Mouse (Mus musculus): ENCODE measurements at regions not wholly inside any gene's neighbourhood (a gene's known extent, or its start where the extent isn't known, plus 50 kb on each side); places are given as distances from the start of the nearest gene placed in this dataset.
A peak's percentile ranks its signal among the peaks of the same experiment; 100 is the strongest.

DNA sequence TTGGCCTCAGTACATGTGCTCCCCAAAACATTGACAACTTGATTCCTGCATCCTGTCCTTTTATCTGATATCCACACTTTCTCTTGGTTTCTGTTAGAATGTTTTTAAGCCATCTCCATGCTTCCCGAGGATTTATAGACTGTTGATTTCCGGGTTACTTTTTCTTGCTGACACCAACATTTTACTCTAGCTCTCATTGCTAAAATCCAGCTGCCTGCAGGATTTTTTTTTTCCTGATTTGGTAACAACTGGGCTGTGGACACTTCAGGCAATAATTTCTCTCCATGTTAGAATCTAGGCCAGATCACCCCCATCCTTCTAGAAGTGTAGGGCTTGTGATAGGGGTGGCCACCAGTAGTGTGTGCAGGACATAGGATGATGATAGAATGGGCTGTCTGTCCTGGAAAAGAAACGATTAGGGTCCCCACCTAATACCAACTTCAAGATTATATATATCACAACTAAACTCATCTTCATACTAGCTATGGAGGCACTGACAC is 182.6 kb downstream of the Clic5 start:
- in situ Hi-C loops (cut with MboI; ENCODE audit: low pct_ligation_motif_present, low pct_unique_long_range_greater_than_20kb, low sequenced_read_pairs), result no loop called here

GRCm38 (mm10) chr17:44371620-44372019 is 183.2 kb downstream of the Clic5 start:
- dilution Hi-C loops (cut with MboI; ENCODE audit: extremely low pct_ligation_motif_present, extremely low pct_unique_long_range_greater_than_20kb, low sequenced_read_pairs) (no loop called here), in situ Hi-C loops (cut with MboI; ENCODE audit: low pct_ligation_motif_present, low pct_unique_long_range_greater_than_20kb, low sequenced_read_pairs) (no loop called here)
- TF ChIP-seq POLR2AphosphoS2 (IDR thresholded peaks at IDR 0.05; ENCODE audit: low read depth, low read length) (no peak), BHLHE40 (IDR thresholded peaks at IDR 0.05; ENCODE audit: low read depth, low read length) (0 out of 2 replicates have a peak, but pooled peaks have one; percentile 9)
- Histone ChIP-seq H3K4me3 (replicated peaks in 1 of 3; ENCODE audit: low read depth in 2 of 3, low read length in 2 of 3, poor library complexity in 1 of 3) (no peak overlapping the region), H3K9me3 (replicated peaks; ENCODE audit: low read length) (no peaks in the 10 kb centered on the region), H3K27me3 (replicated peaks) (peaks cover 9% of the 10 kb centered on the region), H3K9ac (ENCODE audit: insufficient read depth, low read depth) (no peak overlapping the region), H3K4me1 (ENCODE audit: control insufficient read depth in 1 of 2, insufficient read depth in 2 of 2) (0 out of 4 replicates have a peak, but pooled peaks cover 0 to 3% of the 10 kb centered on the region in 2 experiments), H3K27ac (ENCODE audit: insufficient read depth, low read depth) (no peak overlapping the region), H3K36me3 (replicated peaks in 1 of 2; ENCODE audit: control insufficient read depth in 1 of 2, insufficient read depth in 1 of 2, low read length in 1 of 2) (no peaks in the 10 kb centered on the region), H3K4me2 (ENCODE audit: insufficient read depth, low read depth, poor library complexity, severe bottlenecking) (no peak overlapping the region), H3K79me2 (replicated peaks; ENCODE audit: control insufficient read depth, extremely low read depth, insufficient read depth, poor library complexity, severe bottlenecking) (no peaks in the 10 kb centered on the region)
- no peak for DNase-seq (ENCODE audit: extremely low read depth)

More for the DNA sequence above, 182.6 kb downstream of the Clic5 start:
- H3K4me2 ChIP-seq (ENCODE audit: insufficient read depth, low read depth, poor library complexity, severe bottlenecking), result no peak overlapping the region
- TF ChIP-seq GABPA (IDR thresholded peaks at IDR 0.05; ENCODE audit: insufficient replicate concordance, low read depth, low read length) (no peak), JUND (conservative IDR thresholded peaks at IDR 0.05; ENCODE audit: low read depth, low read length) (no peak), TBP (conservative IDR thresholded peaks at IDR 0.05; ENCODE audit: low read depth, low read length) (no peak), HCFC1 (IDR thresholded peaks at IDR 0.05; ENCODE audit: low read depth, low read length) (no peak), CTCF (conservative IDR thresholded peaks at IDR 0.05 in 1 of 2, IDR thresholded peaks at IDR 0.05 in 1 of 2; ENCODE audit: low read depth in 2 of 2, low read length in 2 of 2) (no peak), KAT2A (IDR thresholded peaks at IDR 0.05; ENCODE audit: insufficient replicate concordance, low read length) (no peak), SMC3 (IDR thresholded peaks at IDR 0.05; ENCODE audit: low read depth, low read length) (no peak), MYC (IDR thresholded peaks at IDR 0.05; ENCODE audit: low read depth, low read length) (no peak), MXI1 (IDR thresholded peaks at IDR 0.05; ENCODE audit: low read depth, low read length) (no peak), ELF1 (IDR thresholded peaks at IDR 0.05; ENCODE audit: low read depth, low read length) (no peak), POLR2AphosphoS2 (IDR thresholded peaks at IDR 0.05; ENCODE audit: low read depth, low read length) (no peak), CHD1 (IDR thresholded peaks at IDR 0.05; ENCODE audit: low read depth, low read length) (no peak), ZC3H11A (IDR thresholded peaks at IDR 0.05; ENCODE audit: low read depth, low read length) (no peak), UBTF (IDR thresholded peaks at IDR 0.05; ENCODE audit: low read depth, low read length) (no peak), ETS1 (conservative IDR thresholded peaks at IDR 0.05; ENCODE audit: low read depth, low read length) (no peak)
- peaks cover 6% of the 10 kb centered on the region for H3K27me3 ChIP-seq (replicated peaks)
- no peaks in the 10 kb centered on the region for H3K9me3 ChIP-seq (replicated peaks; ENCODE audit: low read length)
- H3K79me2 ChIP-seq (replicated peaks; ENCODE audit: control insufficient read depth, extremely low read depth, insufficient read depth, poor library complexity, severe bottlenecking), result no peaks in the 10 kb centered on the region
- dilution Hi-C loops (cut with MboI; ENCODE audit: extremely low pct_ligation_motif_present, extremely low pct_unique_long_range_greater_than_20kb, low sequenced_read_pairs), result no loop called here
- 0 out of 4 replicates have a peak, but pooled peaks cover 0 to 3% of the 10 kb centered on the region in 2 experiments for H3K4me1 ChIP-seq (ENCODE audit: control insufficient read depth in 1 of 2, insufficient read depth in 2 of 2)
- H3K4me3 ChIP-seq (replicated peaks in 1 of 3; ENCODE audit: low read depth in 2 of 3, low read length in 2 of 3, poor library complexity in 1 of 3), result no peak overlapping the region
- DNase-seq (ENCODE audit: extremely low read depth), result no peak
- no peak overlapping the region for H3K9ac ChIP-seq (ENCODE audit: insufficient read depth, low read depth)
- H3K27ac ChIP-seq (ENCODE audit: insufficient read depth, low read depth), result no peak overlapping the region
- H3K36me3 ChIP-seq (replicated peaks in 1 of 2; ENCODE audit: control insufficient read depth in 1 of 2, insufficient read depth in 1 of 2, low read length in 1 of 2), result no peaks in the 10 kb centered on the region
